Mouse (Mus musculus): ENCODE results near the gene Tmem107. TPM values are rescaled to one million over a fixed set of nuclear protein-coding genes. Genes with fewer than 3 reads are reported as not detected.

Tmem107 gene
- total RNA-seq (2021) = 10 to 100 TPM; 12.0 to 12.1 TPM

- intact Hi-C loops (cut with DNase I) = no loop called here
- peak; percentile 91 to 95 for DNase-seq (ENCODE audit: extremely low spot score in 1 of 2, low spot score in 2 of 2)
Measured at GRCm38 (mm10) chr11:69070590-69071222, at the start of gene Tmem107. Gene Tmem107 (plus strand): TSS chr11:69070806.

DNA sequence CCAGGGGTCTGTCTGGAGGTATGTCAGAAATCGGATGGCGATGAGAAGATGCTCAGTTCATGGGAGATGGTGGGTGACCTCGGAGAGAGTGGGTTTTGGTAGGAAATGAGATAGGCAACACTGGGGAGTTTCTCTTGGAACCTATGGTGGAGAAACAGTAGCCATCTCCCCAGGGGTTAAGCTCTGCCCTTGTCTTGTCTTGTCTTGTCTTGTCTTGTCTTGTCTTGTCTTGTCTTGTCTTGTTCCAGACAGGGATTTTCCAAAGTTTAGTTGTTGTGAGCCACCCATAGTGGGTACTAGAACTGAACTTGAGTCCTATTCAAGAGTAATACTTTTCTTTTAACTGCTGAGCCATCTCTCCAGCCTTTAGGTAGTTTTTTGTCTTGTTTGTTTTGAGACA is 44.0 kb upstream of the Tmem107 start:
- intact Hi-C loops (cut with DNase I) = no loop called here
- DNase-seq (ENCODE audit: extremely low spot score in 1 of 2, low spot score in 2 of 2) = no peak

GRCm38 (mm10) chr11:69028805-69029204 is 41.8 kb upstream of the Tmem107 start:
- no peak for DNase-seq (ENCODE audit: extremely low spot score in 1 of 2, low spot score in 2 of 2)
- intact Hi-C loops (cut with DNase I) = no loop called here

- intact Hi-C loops (cut with DNase I) = no loop called here
- no peak for DNase-seq (ENCODE audit: extremely low spot score in 1 of 2, low spot score in 2 of 2)
Measured at GRCm38 (mm10) chr11:69033552-69033951, 37.1 kb upstream of the Tmem107 start.

DNA sequence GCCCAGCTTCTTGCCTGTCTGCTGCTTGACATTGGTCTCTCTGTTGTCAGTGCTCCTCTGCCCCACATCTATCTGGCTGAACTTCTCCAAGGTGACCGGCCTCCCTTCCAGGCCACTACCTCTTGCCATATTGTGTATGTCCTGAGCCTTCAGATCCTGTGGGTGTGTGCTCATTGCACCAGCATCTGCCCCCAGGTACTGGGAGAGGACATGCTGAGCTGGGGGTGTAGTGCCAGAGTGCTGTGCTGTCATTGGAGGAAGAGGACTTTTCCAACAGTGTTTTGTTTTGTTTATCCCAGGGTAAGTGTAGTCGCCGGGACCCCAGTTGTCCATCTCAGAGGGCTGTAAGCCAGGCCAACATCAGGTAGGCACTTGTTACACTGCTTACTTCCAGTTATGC is 36.0 kb upstream of the Tmem107 start:
- no peak for DNase-seq (ENCODE audit: extremely low spot score in 1 of 2, low spot score in 2 of 2)
- intact Hi-C loops (cut with DNase I) = no loop called here

DNA sequence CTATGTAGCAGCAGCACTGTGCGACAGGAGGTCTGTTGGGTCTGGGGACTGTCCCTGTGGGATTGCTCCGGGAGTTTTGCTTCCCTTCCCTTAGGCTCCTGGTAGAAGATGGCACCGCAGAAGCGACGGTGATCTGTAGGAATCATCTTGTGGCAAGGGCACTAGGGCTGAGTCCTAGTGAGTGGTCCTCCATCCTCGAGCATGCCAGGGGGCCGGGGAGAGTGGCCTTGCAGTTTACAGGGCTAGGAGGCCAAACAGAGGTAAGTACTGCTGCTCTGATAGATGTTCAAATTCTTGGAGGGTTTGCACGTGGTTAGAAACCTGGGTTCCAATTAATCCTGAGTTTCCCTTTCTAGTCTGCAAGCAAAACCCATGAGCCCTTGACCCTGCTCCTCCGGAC is 35.2 kb upstream of the Tmem107 start:
- intact Hi-C loops (cut with DNase I) = no loop called here

GRCm38 (mm10) chr11:69035849-69036248 is 34.8 kb upstream of the Tmem107 start:
- intact Hi-C loops (cut with DNase I) = no loop called here
- peak; percentile 92 to 93 for DNase-seq (ENCODE audit: extremely low spot score in 1 of 2, low spot score in 2 of 2)

More for the DNA sequence above, 35.2 kb upstream of the Tmem107 start:
- DNase-seq (ENCODE audit: extremely low spot score in 1 of 2, low spot score in 2 of 2) = no peak

DNA sequence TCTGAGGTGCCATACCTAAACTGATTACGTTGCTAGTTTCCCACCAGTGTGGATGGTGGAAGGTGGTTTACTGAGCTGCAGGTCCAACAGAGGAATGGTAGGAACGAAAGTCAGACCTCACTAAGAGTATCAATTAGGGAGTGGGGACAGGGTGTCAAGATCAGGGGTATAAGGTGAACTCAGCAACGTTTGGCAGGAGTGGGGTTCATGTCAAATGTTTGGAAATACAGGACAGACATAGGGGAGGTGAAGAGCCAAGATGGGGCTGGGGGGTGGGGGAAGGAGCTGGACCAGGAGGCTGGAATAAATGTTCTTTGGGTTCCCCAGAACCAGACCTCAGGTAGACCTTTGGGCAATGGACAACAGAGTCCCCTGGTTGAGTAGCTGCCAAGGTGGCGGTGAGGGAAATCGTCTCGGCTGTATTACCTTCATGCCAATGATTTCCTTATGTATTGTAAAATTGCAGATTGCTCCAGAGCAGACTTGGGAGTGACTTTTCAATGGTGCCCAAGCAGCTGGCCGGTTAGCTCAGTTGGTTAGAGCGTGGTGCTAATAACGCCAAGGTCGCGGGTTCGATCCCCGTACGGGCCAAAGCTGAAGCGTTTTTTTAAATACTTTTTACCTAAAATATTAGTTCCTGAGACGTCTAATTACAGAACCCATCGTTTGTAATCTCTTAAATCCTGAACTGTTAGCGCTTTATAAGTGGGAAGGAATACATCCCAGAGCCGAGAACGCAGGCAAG is 33.9 kb upstream of the Tmem107 start:
- DNase-seq (ENCODE audit: extremely low spot score in 1 of 2, low spot score in 2 of 2) = peak; percentile 74 to 82
- intact Hi-C loops (cut with DNase I) = no loop called here

GRCm38 (mm10) chr11:69037231-69038061 is 33.2 kb upstream of the Tmem107 start:
- intact Hi-C loops (cut with DNase I) = no loop called here

GRCm38 (mm10) chr11:69038173-69038572 is 32.4 kb upstream of the Tmem107 start:
- intact Hi-C loops (cut with DNase I) = no loop called here
- no peak for DNase-seq (ENCODE audit: extremely low spot score in 1 of 2, low spot score in 2 of 2)

More at GRCm38 (mm10) chr11:69037231-69038061, 33.2 kb upstream of the Tmem107 start:
- DNase-seq (ENCODE audit: extremely low spot score in 1 of 2, low spot score in 2 of 2) = peak; percentile 73 to 83

- intact Hi-C loops (cut with DNase I) = no loop called here
Measured at GRCm38 (mm10) chr11:69045531-69046394, 24.8 kb upstream of the Tmem107 start, which contains the start of gene Aurkb. Gene Aurkb (plus strand): TSS chr11:69045647.

GRCm38 (mm10) chr11:69046395-69046774 is 24.2 kb upstream of the Tmem107 start:
- DNase-seq (ENCODE audit: extremely low spot score in 1 of 2, low spot score in 2 of 2) = no peak
- intact Hi-C loops (cut with DNase I) = no loop called here

More at GRCm38 (mm10) chr11:69045531-69046394, 24.8 kb upstream of the Tmem107 start, which contains the start of gene Aurkb:
- peak; percentile 78 to 92 for DNase-seq (ENCODE audit: extremely low spot score in 1 of 2, low spot score in 2 of 2)

DNA sequence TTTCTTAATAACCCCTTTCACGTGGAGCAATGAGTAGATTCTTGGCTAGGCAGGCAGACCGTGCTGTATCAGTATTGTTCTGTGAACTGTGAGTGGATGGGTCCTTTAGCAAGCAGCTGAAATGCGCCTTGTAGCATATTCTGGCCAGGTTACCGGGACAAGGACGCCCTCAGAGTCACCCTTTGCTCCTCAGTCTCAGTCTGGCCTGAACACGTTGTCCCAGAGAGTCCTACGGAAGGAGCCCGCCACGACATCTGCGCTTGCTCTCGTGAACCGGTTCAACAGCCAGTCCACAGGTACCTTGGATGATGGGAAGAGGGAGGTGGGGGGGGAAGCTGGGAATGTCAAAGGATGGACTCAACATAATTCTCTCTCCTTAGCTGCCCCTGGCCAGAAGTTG is 23.0 kb upstream of the Tmem107 start:
- intact Hi-C loops (cut with DNase I) = no loop called here
- DNase-seq (ENCODE audit: extremely low spot score in 1 of 2, low spot score in 2 of 2) = no peak

- no peak for DNase-seq (ENCODE audit: extremely low spot score in 1 of 2, low spot score in 2 of 2)
- intact Hi-C loops (cut with DNase I) = no loop called here
Measured at GRCm38 (mm10) chr11:69048151-69048550, 22.5 kb upstream of the Tmem107 start.

DNA sequence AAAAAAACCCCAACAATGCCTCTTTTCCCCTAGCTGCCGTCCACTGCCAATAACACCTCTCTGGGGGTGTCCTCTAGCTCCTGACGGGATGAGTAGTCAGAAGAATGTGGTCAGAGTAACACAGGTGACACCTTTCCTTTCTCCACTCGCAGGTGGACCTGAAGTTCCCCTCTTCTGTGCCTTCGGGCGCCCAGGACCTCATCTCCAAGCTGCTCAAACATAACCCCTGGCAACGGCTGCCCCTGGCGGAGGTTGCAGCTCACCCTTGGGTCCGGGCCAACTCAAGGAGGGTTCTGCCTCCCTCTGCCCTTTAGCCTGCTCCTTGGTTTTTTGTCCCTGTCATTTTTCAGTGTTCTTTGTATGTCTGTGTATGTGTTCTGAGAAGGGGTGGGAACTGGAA is 19.9 kb upstream of the Tmem107 start:
- intact Hi-C loops (cut with DNase I) = no loop called here
- DNase-seq (ENCODE audit: extremely low spot score in 1 of 2, low spot score in 2 of 2) = no peak

GRCm38 (mm10) chr11:69051771-69052170 is 18.8 kb upstream of the Tmem107 start:
- intact Hi-C loops (cut with DNase I) = no loop called here
- no peak for DNase-seq (ENCODE audit: extremely low spot score in 1 of 2, low spot score in 2 of 2)

DNA sequence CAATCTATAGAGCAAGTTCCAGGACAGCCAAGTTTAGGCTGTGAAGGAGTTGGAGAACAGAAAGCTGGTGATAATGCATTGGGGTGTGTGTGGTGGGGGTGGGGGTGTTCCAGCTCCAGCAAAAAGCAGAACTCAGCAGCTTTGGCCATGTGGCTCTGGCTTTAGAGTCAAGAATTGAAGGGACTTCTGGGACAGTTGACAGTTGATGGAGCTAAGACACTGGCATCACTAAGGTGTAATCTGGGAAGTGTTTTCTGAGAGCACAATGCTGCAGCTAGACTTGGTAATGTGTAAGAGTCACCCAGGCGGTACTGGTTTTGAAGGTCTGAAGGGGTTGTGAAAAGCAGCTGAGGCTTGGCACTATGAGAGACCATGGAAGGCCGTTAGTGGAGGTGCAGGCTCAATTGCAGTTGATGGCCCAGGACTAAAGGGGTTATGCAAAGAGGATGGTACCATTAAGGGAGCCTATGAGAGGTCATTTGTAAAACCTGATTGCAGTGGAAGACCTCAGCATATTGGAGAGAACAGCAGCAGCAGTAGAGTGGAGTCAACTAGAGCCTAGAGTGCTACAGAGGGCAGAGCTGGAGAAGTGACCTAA is 17.7 kb upstream of the Tmem107 start:
- intact Hi-C loops (cut with DNase I) = no loop called here
- no peak for DNase-seq (ENCODE audit: extremely low spot score in 1 of 2, low spot score in 2 of 2)

DNA sequence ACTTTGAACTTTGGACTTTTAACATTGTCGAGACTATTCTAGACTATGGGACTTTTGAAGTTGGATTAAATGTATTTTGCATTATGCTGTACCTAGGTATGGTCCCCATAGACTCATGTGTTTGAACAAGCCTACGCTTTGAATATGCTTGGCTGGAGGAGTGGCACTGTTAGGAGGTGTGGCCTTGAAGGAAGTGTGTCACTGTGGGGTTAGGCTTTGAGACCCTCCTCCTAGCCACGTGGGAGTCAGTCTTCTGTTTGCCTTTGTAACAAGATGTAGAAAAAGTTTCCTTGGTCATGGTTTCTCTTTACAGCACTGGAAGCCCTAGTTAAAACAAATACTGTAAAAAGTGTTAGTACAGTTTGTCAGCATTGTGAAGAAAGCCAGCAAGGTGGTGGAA is 16.8 kb upstream of the Tmem107 start:
- intact Hi-C loops (cut with DNase I) = no loop called here
- DNase-seq (ENCODE audit: extremely low spot score in 1 of 2, low spot score in 2 of 2) = no peak
